Mouse (Mus musculus): ENCODE results near the gene Esam. TPM values are rescaled to one million over a fixed set of nuclear protein-coding genes. Genes with fewer than 3 reads are reported as not detected.

Gene Esam
- polyA plus RNA-seq, 1 experiment: 15.0 TPM

- H3K27ac ChIP-seq (replicated peaks; ENCODE audit: low read depth, low read length): no peak overlapping the region
- H3K4me1 ChIP-seq (ENCODE audit: control insufficient read depth, insufficient read depth, insufficient read length, low read length): no peaks in the 10 kb centered on the region
- H3K4me3 ChIP-seq (ENCODE audit: insufficient read depth, low read depth, low read length): no peak overlapping the region
These were observed 7.9 kb upstream of the Esam start for GRCm38 (mm10) chr9:37519995-37520394.

- Histone ChIP-seq H3K4me1 (ENCODE audit: control insufficient read depth, insufficient read depth, insufficient read length, low read length) (no peaks in the 10 kb centered on the region), H3K27ac (replicated peaks; ENCODE audit: low read depth, low read length) (no peak overlapping the region), H3K4me3 (ENCODE audit: insufficient read depth, low read depth, low read length) (no peak overlapping the region)
These were observed 2.4 kb upstream of the Esam start for GRCm38 (mm10) chr9:37525461-37525860.

GRCm38 (mm10) chr9:37526443-37527395, 1.2 kb upstream of the Esam start:
- H3K4me1 ChIP-seq (ENCODE audit: control insufficient read depth, insufficient read depth, insufficient read length, low read length): no peaks in the 10 kb centered on the region
- H3K4me3 ChIP-seq (ENCODE audit: insufficient read depth, low read depth, low read length): peak overlapping the region; percentile 70
- H3K27ac ChIP-seq (replicated peaks; ENCODE audit: low read depth, low read length): peak overlapping the region; percentile 98

DNA sequence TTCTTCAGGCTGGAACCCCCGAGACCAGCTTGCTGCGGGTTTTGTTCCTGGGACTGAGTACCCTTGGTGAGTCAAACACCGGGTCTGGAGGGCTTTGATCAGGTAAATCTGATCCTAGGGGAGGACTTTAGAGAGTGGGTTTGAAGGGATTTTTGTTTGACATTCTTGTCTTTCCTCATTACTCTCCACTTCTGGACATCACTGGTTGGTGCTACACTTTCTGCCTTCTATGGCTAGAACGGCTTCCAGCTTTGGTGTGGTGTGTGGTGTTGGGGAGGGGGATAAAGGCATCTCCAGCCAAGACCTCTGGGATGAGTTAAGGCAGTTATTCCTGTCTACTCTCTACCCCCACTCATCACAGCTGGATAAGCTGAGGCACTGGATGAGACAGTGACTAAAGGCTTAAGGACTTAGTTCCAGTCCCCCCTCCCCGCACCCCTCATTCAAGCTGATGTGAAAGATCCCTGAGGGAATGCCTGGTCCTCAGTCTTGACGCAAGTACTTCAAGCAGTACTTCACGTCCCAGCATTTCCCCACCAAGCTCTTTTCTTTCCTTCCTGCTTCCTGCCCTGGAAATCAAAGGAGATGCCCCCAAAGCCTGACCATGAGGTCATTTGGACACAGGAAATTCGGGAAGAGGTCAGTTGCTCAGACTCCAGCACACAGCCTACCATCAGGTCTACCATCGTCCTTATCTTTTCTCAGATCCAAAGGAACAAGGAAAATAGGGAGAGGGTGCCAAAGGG, 520 bp downstream of the Esam start:
- peak overlapping the region; percentile 90 for H3K4me3 ChIP-seq (ENCODE audit: insufficient read depth, low read depth, low read length)
- H3K4me1 ChIP-seq (ENCODE audit: control insufficient read depth, insufficient read depth, insufficient read length, low read length): no peaks in the 10 kb centered on the region
- H3K27ac ChIP-seq (replicated peaks; ENCODE audit: low read depth, low read length): peak overlapping the region; percentile 100

DNA sequence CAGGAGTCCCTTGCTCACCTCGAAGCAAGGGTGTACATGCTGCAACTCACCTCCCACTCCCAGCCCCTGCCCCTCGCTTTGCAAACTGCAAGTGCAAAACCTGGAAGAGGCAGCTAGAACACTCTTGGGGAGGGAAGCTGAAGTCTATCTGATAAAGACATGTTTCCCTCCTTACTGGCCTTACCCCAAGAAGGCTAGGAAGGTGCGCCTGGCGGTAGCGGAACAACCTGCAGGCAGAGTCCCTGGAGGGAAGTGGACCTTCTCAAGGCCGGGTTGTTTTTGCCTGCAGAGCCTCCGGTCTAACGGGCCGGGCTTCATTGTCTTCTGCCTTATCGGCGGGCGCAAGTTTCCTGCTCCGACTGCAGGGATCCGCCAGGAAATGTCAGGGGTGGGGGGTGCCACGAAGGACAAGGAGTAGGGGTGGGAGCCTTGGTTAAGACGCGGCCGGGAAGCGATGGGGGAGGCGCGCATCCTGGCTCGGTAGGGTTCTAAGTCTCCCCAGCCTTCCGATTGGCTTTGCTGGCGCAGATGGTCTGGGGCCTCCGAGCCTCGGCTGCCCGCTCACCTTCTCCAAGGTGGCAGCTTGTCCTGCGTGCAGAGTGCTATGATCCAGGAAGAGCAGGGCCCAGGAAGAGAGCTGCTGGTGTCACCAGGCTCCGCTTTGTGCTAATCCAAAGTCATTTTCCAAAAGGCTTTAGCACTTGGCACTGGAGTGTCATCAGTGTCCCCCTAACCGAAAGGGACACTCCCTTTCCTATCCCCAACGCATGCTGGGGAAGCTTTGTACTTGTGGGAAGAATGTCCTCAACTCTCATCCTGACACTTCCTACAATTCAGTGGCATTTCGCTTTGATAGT, 2.4 kb downstream of the Esam start:
- H3K27ac ChIP-seq (replicated peaks; ENCODE audit: low read depth, low read length): peak overlapping the region; percentile 100
- peaks cover 8% of the 10 kb centered on the region; the same call in 1 of the 2 replicates for H3K4me1 ChIP-seq (ENCODE audit: control insufficient read depth, insufficient read depth, insufficient read length, low read length)

GRCm38 (mm10) chr9:37530888-37531705, 3.2 kb downstream of the Esam start:
- Histone ChIP-seq H3K4me1 (ENCODE audit: control insufficient read depth, insufficient read depth, insufficient read length, low read length) (peaks cover 9% of the 10 kb centered on the region; the same call in 1 of the 2 replicates), H3K4me3 (ENCODE audit: insufficient read depth, low read depth, low read length) (peak overlapping the region; percentile 90), H3K27ac (replicated peaks; ENCODE audit: low read depth, low read length) (peak overlapping the region; percentile 100)

More for the DNA sequence above, 2.4 kb downstream of the Esam start:
- H3K4me3 ChIP-seq (ENCODE audit: insufficient read depth, low read depth, low read length): peak overlapping the region; percentile 90

GRCm38 (mm10) chr9:37536851-37537250, 9.0 kb downstream of the Esam start:
- Histone ChIP-seq H3K4me1 (ENCODE audit: control insufficient read depth, insufficient read depth, insufficient read length, low read length) (peaks cover 46% of the 10 kb centered on the region), H3K4me3 (ENCODE audit: insufficient read depth, low read depth, low read length) (no peak overlapping the region), H3K27ac (replicated peaks; ENCODE audit: low read depth, low read length) (peak overlapping the region; percentile 83)

DNA sequence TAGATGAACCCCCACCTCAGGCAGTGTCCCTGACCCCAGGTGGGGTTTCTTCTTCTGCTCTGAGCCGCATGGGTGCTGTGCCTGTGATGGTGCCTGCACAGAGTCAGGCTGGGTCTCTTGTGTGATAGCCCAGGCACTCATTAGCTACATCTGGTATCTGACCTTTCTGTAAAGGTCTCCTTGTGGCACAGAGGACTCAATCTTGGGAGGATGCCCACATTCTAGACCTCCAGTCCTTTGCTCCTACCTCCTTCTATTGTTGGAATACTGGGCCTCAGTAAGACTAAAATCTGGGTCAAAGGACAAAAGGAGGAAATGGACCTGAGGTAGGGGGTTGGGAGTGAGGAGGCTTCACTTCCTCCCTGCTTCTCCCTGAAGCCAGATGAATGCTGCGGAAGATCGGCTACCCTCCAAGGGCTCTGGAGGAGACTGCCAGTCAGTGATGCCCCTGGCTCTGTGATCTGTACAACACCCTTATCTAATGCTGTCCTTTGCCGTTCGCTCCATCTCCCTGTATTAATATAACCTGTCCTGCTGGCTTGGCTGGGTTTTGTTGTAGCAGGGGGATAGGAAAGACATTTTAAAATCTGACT, 9.9 kb downstream of the Esam start:
- H3K4me1 ChIP-seq (ENCODE audit: control insufficient read depth, insufficient read depth, insufficient read length, low read length): peaks cover 52% of the 10 kb centered on the region
- H3K4me3 ChIP-seq (ENCODE audit: insufficient read depth, low read depth, low read length): peak overlapping the region; percentile 19
- H3K27ac ChIP-seq (replicated peaks; ENCODE audit: low read depth, low read length): peak overlapping the region; percentile 83

DNA sequence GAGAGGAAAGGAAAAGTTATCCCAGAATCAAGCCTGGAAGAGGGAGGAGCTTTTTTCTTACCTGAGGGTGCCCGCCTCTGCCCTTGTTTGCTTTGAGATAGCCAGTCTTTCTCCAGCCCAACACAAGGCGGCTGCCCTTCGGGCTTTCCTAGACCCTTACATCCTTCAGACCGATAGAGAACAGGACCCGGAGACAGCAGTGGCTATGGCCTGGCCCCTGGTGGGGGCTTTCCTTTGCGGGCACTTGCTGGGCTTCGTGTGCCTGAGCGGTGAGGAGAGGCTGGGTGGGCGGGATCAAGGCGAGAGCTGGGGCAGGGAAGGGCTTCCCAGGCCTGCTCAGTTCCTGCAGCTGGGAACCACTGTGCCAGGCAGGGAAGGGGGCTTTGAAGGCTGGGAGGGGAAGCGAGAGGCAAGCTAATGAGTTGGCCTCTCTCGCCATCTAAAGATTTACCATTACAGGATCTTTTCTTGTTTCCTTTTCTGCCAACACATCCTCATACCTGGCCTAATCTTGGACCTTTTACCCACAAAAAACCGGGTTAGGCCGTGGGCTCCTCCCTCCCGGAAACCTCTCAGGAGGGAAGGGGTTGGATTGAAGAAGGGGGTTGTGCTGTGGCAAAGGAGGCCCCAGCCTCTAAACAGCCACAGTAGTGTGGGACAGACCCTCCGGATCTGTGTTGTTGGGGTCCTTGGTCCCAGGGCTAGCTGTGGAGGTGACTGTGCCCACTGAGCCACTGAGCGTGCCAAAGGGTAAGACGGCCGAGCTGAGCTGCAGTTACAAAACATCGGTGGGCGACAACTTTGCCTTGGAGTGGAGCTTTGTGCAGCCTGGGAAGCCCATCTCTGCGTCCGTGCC, 11.5 kb downstream of the Esam start, which contains the start of gene Vsig2:
TSS of gene Vsig2 (plus strand) at position 86 of the 856 bp plus-strand sequence.
- Histone ChIP-seq H3K4me3 (ENCODE audit: insufficient read depth, low read depth, low read length) (no peak within 1 kb of the TSS), H3K27ac (replicated peaks; ENCODE audit: low read depth, low read length) (peak within 1 kb of the TSS; percentile 88), H3K4me1 (ENCODE audit: control insufficient read depth, insufficient read depth, insufficient read length, low read length) (peaks cover 51% of the 10 kb centered on the region)

- Histone ChIP-seq H3K4me3 (ENCODE audit: insufficient read depth, low read depth, low read length) (no peak overlapping the region), H3K27ac (replicated peaks; ENCODE audit: low read depth, low read length) (peak overlapping the region; percentile 88), H3K4me1 (ENCODE audit: control insufficient read depth, insufficient read depth, insufficient read length, low read length) (peaks cover 52% of the 10 kb centered on the region)
These were observed 12.3 kb downstream of the Esam start for GRCm38 (mm10) chr9:37540226-37540625.

GRCm38 (mm10) chr9:37540701-37541575, 13.1 kb downstream of the Esam start:
- H3K4me1 ChIP-seq (ENCODE audit: control insufficient read depth, insufficient read depth, insufficient read length, low read length): peaks cover 53% of the 10 kb centered on the region
- H3K27ac ChIP-seq (replicated peaks; ENCODE audit: low read depth, low read length): peak overlapping the region; percentile 88
- H3K4me3 ChIP-seq (ENCODE audit: insufficient read depth, low read depth, low read length): no peak overlapping the region
